Mouse (Mus musculus) cerebellum, adult 2 months (tissue): Measurements from ENCODE around the gene Hsf4. TPM values are rescaled to one million over a fixed set of nuclear protein-coding genes. Genes with fewer than 3 reads are reported as not detected.
"Not testable (repeated sequence)": the region's sequence is repeated elsewhere in the genome, so short reads cannot be mapped to it uniquely, and the experiment has no call there.

Experiments used
- DNase-seq, 2 experiments: peaks; one replicate each; pipeline ENCODE4 v3.0.0; 2021
- H3K27ac ChIP-seq: fragments of 200-500 bp; 2 replicates; pipeline ENCODE4 v1.5.1; 2012; ENCODE audit warnings: low read length, control low read depth, inconsistent platforms; ENCODE audit not compliant: insufficient read depth
- H3K27me3 ChIP-seq: fragments of 200-500 bp; 2 replicates; pipeline ENCODE4 v1.6.1; 2012; ENCODE audit warnings: inconsistent platforms, mild to moderate bottlenecking, low read length, moderate library complexity; ENCODE audit not compliant: control insufficient read depth, insufficient read depth
- H3K4me1 ChIP-seq: fragments of 200-500 bp; 2 replicates; pipeline ENCODE4 v1.6.1; 2011; ENCODE audit warnings: low read length; ENCODE audit not compliant: control insufficient read depth, insufficient read depth
- H3K4me3 ChIP-seq: fragments of 200-500 bp; replicated peaks from 2 replicates; pipeline ENCODE3; 2011; ENCODE audit warnings: mild to moderate bottlenecking, low read depth, low read length, control low read depth; ENCODE audit not compliant: insufficient read depth
- CTCF ChIP-seq: fragments of 200-500 bp; IDR thresholded peaks from 2 replicates; pipeline ENCODE4 v1.5.1; 2011; ENCODE audit warnings: low read depth, mild to moderate bottlenecking, control low read depth, low read length, moderate library complexity, borderline replicate concordance; ENCODE audit not compliant: insufficient read depth
- POLR2A ChIP-seq: fragments of 200-500 bp; IDR thresholded peaks from 2 replicates; pipeline ENCODE4 v1.6.1; 2011; ENCODE audit warnings: low read length, control low read depth, borderline replicate concordance; ENCODE audit not compliant: insufficient read depth
- WGBS: fragments of 180-500 bp; shearing (Covaris S2); methylation state at CpG from one replicate; pipeline ENCODE4 v1.1.7; 2018; 5-methylcytosine and 5-hydroxymethylcytosine counted together
- polyA plus RNA-seq: library from polyadenylated mRNA; depleted of rRNA; stranded (reverse); fragments of >200 nt; gene quantifications from 2 replicates; pipeline ENCODE4 v1.2.3, GENCODE M21; 2012

The Hsf4 gene
- polyA plus RNA-seq, 1 experiment, result 24.5 TPM

DNA sequence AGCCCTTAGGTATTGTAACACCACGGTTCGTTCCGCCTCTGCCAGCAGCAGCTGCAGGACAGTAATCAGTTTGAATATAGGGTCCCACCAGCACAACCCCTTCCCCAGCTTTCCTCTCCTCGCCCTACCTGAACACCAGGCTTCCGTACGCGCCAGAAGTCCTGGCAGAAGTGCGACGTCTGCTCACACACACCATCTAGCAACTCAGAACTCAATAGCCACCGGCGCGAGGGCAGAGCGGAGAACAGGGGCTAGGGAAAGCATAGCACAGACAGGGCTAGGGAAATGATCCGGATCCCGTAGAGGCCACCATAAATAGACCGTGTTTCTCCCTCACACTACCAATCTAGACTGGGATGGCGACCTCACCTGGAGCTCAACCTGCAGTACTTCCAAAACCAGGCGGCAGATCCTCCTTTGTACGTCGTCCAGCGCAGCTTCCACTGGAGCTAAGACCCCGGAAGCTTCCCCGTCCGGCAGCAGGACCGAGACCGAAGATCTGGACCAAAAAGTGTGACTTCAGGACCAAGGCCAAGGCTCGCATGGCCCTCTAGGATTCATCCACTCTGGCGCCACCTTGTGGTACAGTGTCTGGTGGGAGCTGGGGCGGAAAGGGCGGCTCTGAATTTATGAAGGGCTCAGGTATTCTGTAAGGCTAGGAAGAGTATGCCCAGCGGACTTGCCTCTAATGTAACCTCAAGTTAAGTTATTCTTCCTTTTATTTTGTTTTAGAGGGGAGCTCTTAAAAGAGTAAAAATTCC lies 21.1 kb downstream of the Hsf4 start:
- Histone ChIP-seq H3K27me3 (no peaks in the 10 kb centered on the region), H3K4me3 (peak overlapping the region; percentile 69), H3K27ac (no peak overlapping the region), H3K4me1 (peaks cover 31% of the 10 kb centered on the region)
- WGBS, result 8% methylated on average over 31 of the region's 31 CpGs
- TF ChIP-seq CTCF (peak; percentile 81), POLR2A (no peak)
- peak; percentile 85 to 90 for DNase-seq

DNA sequence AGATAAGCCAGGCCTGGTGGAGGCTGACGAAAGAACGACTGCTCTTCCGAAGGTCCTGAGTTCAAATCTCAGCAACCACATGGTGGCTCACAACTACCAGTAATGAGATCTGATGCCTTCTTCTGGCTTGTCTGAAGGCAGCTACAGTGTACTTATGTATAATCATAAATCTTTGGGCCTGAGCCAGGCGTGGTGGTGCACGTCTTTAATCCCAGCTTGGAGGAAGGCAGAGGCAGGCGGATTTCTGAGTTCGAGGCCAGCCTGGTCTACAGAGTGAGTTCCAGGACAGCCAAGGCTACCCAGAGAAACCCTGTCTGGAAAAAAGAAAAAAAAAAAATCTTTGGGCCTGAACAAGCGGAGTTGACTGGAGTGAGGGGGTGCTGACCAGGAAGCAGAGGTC lies 21.8 kb downstream of the Hsf4 start:
- peaks cover 34% of the 10 kb centered on the region for H3K4me1 ChIP-seq
- H3K27ac ChIP-seq, H3K27me3 ChIP-seq, H3K4me3 ChIP-seq, DNase-seq: not testable (repeated sequence)
- 76% methylated on average over 8 of the region's 8 CpGs for WGBS

DNA sequence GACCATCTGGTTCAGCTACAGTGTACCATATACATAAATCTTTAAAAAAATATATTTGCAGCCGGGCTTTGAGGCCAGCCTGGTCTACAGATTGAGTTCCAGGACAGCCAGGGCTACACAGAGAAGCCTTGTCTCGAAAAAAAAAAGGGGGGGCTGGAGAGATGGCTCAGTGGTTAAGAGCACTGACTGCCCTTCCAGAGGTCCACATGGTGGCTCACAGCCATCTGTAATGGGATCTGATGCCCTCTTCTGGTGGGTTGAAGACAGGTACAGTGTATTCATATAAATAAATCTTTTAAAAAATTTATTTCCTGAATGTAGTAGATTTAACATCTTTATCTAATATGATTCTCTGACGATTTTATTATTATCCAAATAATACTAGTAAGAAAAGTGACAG lies 22.2 kb downstream of the Hsf4 start:
- WGBS, result 70% methylated on average over 3 of the region's 3 CpGs
- DNase-seq, H3K27ac ChIP-seq, H3K4me3 ChIP-seq, H3K27me3 ChIP-seq: not testable (repeated sequence)
- H3K4me1 ChIP-seq, result peaks cover 34% of the 10 kb centered on the region

DNA sequence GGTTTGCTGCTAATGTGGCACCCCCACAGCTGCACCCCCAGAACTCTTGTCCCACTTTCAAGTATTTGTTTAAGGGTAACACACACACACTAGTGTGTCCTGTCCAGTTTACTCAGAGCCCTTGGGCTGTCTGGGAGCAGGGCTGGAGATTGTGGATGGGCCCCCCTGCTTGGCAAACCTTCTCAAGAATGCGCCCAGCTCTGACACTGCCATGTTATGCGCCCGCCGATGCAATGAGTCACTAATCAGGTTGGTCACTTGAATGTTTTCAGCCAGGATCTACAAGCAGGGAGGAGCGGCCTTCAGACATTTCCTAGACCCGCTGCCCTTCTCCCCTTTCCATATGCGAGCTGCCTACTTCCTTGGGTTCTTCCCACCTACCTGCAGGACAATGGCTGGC lies 22.9 kb downstream of the Hsf4 start:
- peak; percentile 55 to 62 for DNase-seq
- TF ChIP-seq CTCF (no peak), POLR2A (no peak)
- peaks cover 34% of the 10 kb centered on the region for H3K4me1 ChIP-seq
- H3K27me3 ChIP-seq, result no peaks in the 10 kb centered on the region
- H3K4me3 ChIP-seq, result peak overlapping the region; percentile 45
- WGBS, result 50% methylated on average over 7 of the region's 7 CpGs
- H3K27ac ChIP-seq, result peak overlapping the region; percentile 78

DNA sequence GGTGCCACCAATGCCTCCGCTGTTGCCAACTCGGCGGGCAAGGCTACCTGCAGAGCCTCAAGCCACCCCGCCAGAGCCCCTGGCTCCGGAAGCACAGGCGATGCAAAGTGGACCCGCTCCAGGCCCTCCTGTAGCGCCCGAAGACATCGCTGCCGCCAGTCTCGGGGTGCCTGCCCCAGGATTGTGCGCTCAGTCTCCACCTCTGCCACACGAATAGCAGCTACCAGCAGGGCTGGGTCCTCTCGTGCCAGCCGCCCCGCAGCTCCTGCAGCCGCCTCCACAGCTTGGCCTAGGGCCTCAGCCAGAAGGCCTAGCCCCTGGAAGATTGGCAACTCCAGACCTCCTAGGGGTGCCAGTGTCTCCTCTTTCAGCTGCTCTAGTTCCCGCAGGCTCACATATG lies 23.8 kb downstream of the Hsf4 start:
- TF ChIP-seq POLR2A, result no peak
- no peak for TF ChIP-seq CTCF
- WGBS, result 10% methylated on average over 19 of the region's 19 CpGs
- H3K4me3 ChIP-seq, result peak overlapping the region; percentile 45
- H3K27ac ChIP-seq, result peak overlapping the region; percentile 78
- peak; percentile 86 to 87 for DNase-seq
- no peaks in the 10 kb centered on the region for H3K27me3 ChIP-seq
- H3K4me1 ChIP-seq, result peaks cover 35% of the 10 kb centered on the region

DNA sequence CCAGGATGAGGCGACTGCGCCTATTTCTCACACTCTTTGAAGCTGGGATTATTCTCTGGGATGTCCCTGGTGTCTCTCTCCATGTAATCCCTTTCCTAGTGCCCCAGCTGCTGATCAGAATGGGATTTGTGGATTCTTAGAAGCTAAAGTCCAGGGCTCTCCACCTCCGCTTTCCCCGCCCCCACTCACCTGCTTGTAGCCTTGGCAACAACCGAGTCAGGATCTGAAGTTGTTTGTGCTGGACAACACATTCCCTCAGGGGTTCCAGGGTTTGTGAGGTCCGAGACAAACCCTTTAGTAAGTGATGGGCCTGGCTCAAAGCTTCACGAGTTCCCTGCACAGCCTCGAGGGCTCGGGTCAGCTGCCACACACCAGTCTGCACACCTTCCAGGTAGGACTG lies 25.2 kb downstream of the Hsf4 start:
- DNase-seq, result no peak
- Histone ChIP-seq H3K27me3 (no peaks in the 10 kb centered on the region), H3K4me3 (no peak overlapping the region), H3K4me1 (peaks cover 40% of the 10 kb centered on the region), H3K27ac (peak overlapping the region; percentile 1)
- TF ChIP-seq CTCF (no peak), POLR2A (no peak)
- 68% methylated on average over 9 of the region's 9 CpGs for WGBS

DNA sequence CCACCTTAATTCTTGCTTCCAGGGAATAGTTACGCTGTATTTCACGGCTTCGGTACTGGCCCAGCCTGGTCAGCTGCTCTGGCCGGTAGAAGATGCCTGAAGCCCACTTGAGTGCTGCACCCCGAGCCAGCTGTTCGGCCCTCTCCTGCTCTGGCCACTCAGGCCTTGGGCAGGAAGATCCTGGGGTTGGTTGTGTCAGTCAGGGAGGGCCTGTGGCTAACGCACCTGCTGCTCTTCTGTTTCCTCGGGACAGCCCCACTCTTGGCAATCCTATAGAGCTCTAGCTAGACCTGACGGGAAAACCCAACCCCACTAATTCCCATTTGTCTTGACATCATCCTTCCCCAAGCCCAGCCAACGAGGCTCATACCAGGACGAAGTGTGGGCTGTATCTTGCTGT lies 25.7 kb downstream of the Hsf4 start:
- H3K4me1 ChIP-seq, result peaks cover 36% of the 10 kb centered on the region

DNA sequence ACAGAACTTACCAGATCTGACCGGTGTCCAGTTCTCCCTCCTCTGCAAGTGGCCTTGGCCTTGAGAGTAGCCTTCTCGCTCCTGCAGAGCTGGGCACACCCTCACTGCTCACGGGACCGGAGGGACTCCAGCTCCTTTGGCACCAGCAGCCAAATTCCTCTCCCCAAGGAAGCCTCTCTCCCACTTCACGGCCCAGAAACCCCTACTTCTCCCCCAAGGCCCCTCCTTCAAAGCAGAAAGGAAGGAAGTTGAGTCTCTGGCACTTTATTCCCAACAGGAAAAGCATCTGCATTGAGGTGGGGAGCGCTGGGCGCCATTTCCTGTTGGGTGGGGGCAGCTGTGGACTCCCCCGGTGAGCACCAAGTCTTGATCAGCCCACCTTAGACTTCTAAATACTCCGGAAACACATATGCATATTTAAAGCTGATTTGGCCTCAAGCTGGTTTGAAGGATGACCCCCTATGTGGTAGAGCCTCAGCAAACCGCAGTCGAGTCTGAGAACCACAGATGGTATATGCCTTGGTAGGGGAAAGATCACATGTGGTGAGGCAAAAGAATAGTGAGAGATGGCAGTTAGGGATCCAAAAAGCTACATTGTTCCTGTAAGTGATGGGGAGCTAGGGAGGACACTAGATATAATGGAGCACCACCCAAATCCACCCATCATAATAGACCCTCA lies 26.4 kb downstream of the Hsf4 start, which contains the start of gene Exoc3l:
Gene Exoc3l (minus strand): TSS at position 207 of the 679 bp plus-strand sequence.
- Histone ChIP-seq H3K4me3 (no peak within 1 kb of the TSS), H3K27ac (peak within 1 kb of the TSS; percentile 8), H3K27me3 (no peaks in the 10 kb centered on the region), H3K4me1 (peaks cover 36% of the 10 kb centered on the region)
- no peak for TF ChIP-seq POLR2A
- no peak for TF ChIP-seq CTCF
- WGBS, result 47% methylated on average over 11 of the region's 11 CpGs
- DNase-seq, result no peak

More for the DNA sequence above, 25.7 kb downstream of the Hsf4 start:
- TF ChIP-seq POLR2A, result no peak
- no peak for DNase-seq
- Histone ChIP-seq H3K27ac (peak overlapping the region; percentile 8; the same call in 1 of the 2 replicates), H3K4me3 (no peak overlapping the region), H3K27me3 (no peaks in the 10 kb centered on the region)
- 61% methylated on average over 11 of the region's 11 CpGs for WGBS
